Mouse (Mus musculus) liver, adult 2 months (tissue): ENCODE data around the gene Maml2.

Experiments
- CTCF ChIP-seq: fragments of 200-500 bp; IDR thresholded peaks from 2 replicates; pipeline ENCODE4 v1.5.1; 2011; ENCODE audit warnings: low read depth, low read length, control low read depth
- POLR2A ChIP-seq: fragments of 200-500 bp; IDR thresholded peaks from 2 replicates; pipeline ENCODE4 v1.6.1; 2011; ENCODE audit warnings: low read length, control low read depth; ENCODE audit not compliant: insufficient read depth; ENCODE audit errors: extremely low read depth

GRCm38 (mm10) chr9:13260980-13261379, 36.8 kb upstream of the Maml2 start:
- no peak for TF ChIP-seq CTCF
- TF ChIP-seq POLR2A: no peak
